Mouse (Mus musculus) kidney, embryonic 16.5 days (tissue): ENCODE results near the gene Syn2. TPM values are rescaled to one million over a fixed set of nuclear protein-coding genes. Genes with fewer than 3 reads are reported as not detected.

ENCODE experiments used
- ATAC-seq: fragments of 200-750 bp; cut with Nextera tagmentation; 2 replicates; pipeline ENCODE4 v1.8.0; 2017; ENCODE audit warnings: moderate TSS enrichment; ENCODE audit not compliant: low FRiP score, low TSS enrichment
- H3K27ac ChIP-seq: fragments of 300-500 bp; sonication (generic); 2 replicates; pipeline ENCODE4 v1.5.1; 2014; ENCODE audit warnings: low read length
- H3K27me3 ChIP-seq: fragments of 300-500 bp; sonication (generic); 2 replicates; pipeline ENCODE4 v1.6.1; 2014; ENCODE audit warnings: low read length, control low read depth, mixed read lengths; ENCODE audit not compliant: insufficient read depth
- H3K36me3 ChIP-seq: fragments of 300-500 bp; sonication (generic); 2 replicates; pipeline ENCODE4 v1.6.1; 2014; ENCODE audit warnings: low read length, control low read depth, mixed read lengths; ENCODE audit not compliant: insufficient read depth
- H3K4me1 ChIP-seq: fragments of 300-500 bp; sonication (generic); 2 replicates; pipeline ENCODE4 v1.6.1; 2014; ENCODE audit warnings: low read length, control low read depth, mixed read lengths; ENCODE audit not compliant: insufficient read depth
- H3K4me2 ChIP-seq: fragments of 300-500 bp; sonication (generic); replicated peaks from 2 replicates; pipeline ENCODE4 v1.6.1; 2014; ENCODE audit warnings: low read depth, low read length
- H3K4me3 ChIP-seq: fragments of 300-500 bp; sonication (generic); 2 replicates; pipeline ENCODE4 v1.5.1; 2014; ENCODE audit warnings: mild to moderate bottlenecking, low read length
- H3K9ac ChIP-seq: fragments of 300-500 bp; sonication (generic); replicated peaks from 2 replicates; pipeline ENCODE4 v1.6.1; 2014; ENCODE audit warnings: low read length
- H3K9me3 ChIP-seq: fragments of 300-500 bp; sonication (generic); 2 replicates; pipeline ENCODE4 v1.6.1; 2016; ENCODE audit warnings: low read length, control low read depth
- WGBS: fragments of 180-500 bp; shearing (Covaris S2); extraction: QIAGEN DNeasy Blood & Tissue Kit; methylation state at CpG from one replicate; pipeline ENCODE4 v1.1.7; 2014; 5-methylcytosine and 5-hydroxymethylcytosine counted together
- polyA plus RNA-seq: library from polyadenylated mRNA; unstranded; fragments of >200 nt; fragmentation: Nextera tagmentation; extraction: Ambion mirVana; gene quantifications from 2 replicates; pipeline ENCODE4 v1.2.1, GENCODE M21; 2015

Syn2 gene
- polyA plus RNA-seq, 1 experiment from 2014 or later, result 1.8 TPM

DNA sequence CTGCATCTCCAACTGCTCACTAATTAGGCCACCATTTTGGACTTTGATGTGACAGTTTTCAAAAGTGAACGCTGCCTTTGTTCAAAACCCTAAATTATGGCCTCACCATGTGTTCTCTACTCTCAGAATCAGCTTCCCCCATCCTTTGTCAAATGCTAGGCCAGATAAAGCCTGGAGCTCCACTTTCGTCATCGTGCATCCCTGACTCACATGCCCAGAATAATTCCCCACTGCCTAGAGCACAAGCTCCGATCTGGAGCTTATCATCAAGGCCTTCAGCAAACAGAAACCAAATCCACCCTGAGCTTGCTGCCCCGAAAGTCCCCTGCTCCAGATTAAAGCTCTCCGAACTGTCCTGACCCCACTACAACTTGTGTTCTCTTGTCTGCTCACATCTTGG, 157.9 kb downstream of the Syn2 start:
- 64% methylated on average over 6 of the region's 6 CpGs for WGBS
- Histone ChIP-seq H3K36me3 (no peaks in the 10 kb centered on the region), H3K4me2 (no peak overlapping the region), H3K4me3 (no peak overlapping the region), H3K27me3 (no peaks in the 10 kb centered on the region), H3K4me1 (no peaks in the 10 kb centered on the region), H3K9me3 (no peaks in the 10 kb centered on the region), H3K9ac (no peak overlapping the region), H3K27ac (no peak overlapping the region)
- no peak for ATAC-seq

DNA sequence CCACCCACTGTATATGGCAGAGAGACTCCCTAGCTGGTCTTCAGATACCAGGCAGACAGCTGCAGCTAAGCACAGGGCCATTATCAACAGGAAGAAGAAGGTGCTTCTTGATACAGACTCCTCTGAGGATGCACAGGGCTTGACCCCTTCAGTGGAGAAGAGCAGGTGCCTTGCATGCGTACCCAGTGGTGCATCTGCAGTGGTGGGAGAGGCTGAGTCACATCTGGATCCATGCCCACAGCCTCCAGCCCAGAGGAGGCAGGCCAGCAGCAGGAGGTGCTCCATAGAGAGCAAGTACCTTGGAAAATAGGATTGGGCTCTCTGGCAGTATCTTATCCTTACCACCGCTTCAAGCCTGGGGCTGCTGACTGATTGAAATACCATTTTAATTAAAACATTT, 159.2 kb downstream of the Syn2 start:
- no peaks in the 10 kb centered on the region for H3K36me3 ChIP-seq
- H3K27me3 ChIP-seq, result no peaks in the 10 kb centered on the region
- no peaks in the 10 kb centered on the region for H3K4me1 ChIP-seq
- H3K9me3 ChIP-seq, result no peaks in the 10 kb centered on the region
- H3K4me3 ChIP-seq, result no peak overlapping the region
- H3K9ac ChIP-seq, result no peak overlapping the region
- H3K4me2 ChIP-seq, result no peak overlapping the region
- 85% methylated on average over 2 of the region's 2 CpGs for WGBS
- ATAC-seq, result no peak
- no peak overlapping the region for H3K27ac ChIP-seq

DNA sequence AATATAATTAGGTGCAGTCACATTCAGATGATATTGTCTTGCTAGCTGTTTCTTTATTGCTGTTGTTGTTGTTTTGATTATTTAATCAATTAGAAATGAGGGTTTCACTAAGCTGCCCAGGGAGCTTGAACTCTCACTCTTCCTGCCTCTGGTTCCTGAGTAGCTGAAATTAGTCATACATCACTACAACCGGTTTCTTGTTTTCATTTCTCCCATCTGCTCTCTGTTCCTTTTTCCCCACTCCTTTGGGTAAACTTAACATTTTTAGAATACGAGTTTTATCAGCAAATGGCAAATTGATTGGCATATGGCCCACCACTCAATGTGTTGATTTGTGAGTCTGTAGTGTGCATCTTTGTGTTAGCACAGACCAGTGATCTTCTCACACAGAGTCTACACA, 172.4 kb downstream of the Syn2 start:
- 67% methylated on average over 2 of the region's 2 CpGs for WGBS
- Histone ChIP-seq H3K27me3 (no peaks in the 10 kb centered on the region), H3K4me1 (no peaks in the 10 kb centered on the region), H3K4me3 (no peak overlapping the region), H3K9me3 (no peaks in the 10 kb centered on the region), H3K36me3 (no peaks in the 10 kb centered on the region), H3K9ac (no peak overlapping the region), H3K27ac (no peak overlapping the region), H3K4me2 (no peak overlapping the region)
- no peak for ATAC-seq

DNA sequence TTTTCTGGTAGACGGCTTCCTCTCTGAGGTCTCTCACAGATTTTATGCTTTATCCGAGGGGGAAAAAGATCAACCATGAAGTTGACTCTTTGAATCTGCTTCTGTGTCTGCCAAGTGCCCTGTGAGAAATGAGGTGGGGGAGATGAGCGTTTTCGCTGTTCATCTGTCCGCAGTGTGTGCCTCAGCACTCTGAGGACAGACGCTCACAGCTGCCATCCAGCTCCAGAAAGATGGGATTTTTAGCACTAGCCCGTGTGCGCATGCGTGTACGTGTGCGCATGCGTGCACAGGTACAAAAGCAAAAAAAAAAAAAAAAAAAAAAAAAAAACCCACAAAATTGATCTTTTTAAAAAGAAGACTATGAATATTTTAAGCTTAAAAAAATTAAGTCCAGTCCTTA, 178.1 kb downstream of the Syn2 start:
- no peak overlapping the region for H3K4me3 ChIP-seq
- WGBS, result 69% methylated on average over 12 of the region's 12 CpGs
- no peak overlapping the region for H3K9ac ChIP-seq

GRCm38 (mm10) chr6:115313235-115313738, 178.6 kb downstream of the Syn2 start:
- no peaks in the 10 kb centered on the region for H3K36me3 ChIP-seq
- no peak overlapping the region for H3K4me2 ChIP-seq
- no peaks in the 10 kb centered on the region for H3K27me3 ChIP-seq
- no peak overlapping the region for H3K4me3 ChIP-seq
- 51% methylated on average over 9 of the region's 9 CpGs for WGBS
- no peaks in the 10 kb centered on the region for H3K4me1 ChIP-seq
- H3K9ac ChIP-seq, result no peak overlapping the region
- no peaks in the 10 kb centered on the region for H3K9me3 ChIP-seq
- no peak for ATAC-seq
- no peak overlapping the region for H3K27ac ChIP-seq

More for the DNA sequence above, 178.1 kb downstream of the Syn2 start:
- Histone ChIP-seq H3K36me3 (no peaks in the 10 kb centered on the region), H3K4me2 (no peak overlapping the region), H3K27ac (no peak overlapping the region), H3K4me1 (no peaks in the 10 kb centered on the region), H3K9me3 (no peaks in the 10 kb centered on the region), H3K27me3 (no peaks in the 10 kb centered on the region)
- ATAC-seq, result no peak

GRCm38 (mm10) chr6:115313910-115314309, 179.2 kb downstream of the Syn2 start:
- H3K4me1 ChIP-seq, result no peaks in the 10 kb centered on the region
- no peaks in the 10 kb centered on the region for H3K9me3 ChIP-seq
- H3K27ac ChIP-seq, result no peak overlapping the region
- H3K27me3 ChIP-seq, result no peaks in the 10 kb centered on the region
- no peak for ATAC-seq
- no peak overlapping the region for H3K9ac ChIP-seq
- 31% methylated on average over 7 of the region's 7 CpGs for WGBS
- no peak overlapping the region for H3K4me3 ChIP-seq
- H3K36me3 ChIP-seq, result no peaks in the 10 kb centered on the region
- no peak overlapping the region for H3K4me2 ChIP-seq

GRCm38 (mm10) chr6:115315770-115316169, 181.1 kb downstream of the Syn2 start:
- Histone ChIP-seq H3K9ac (no peak overlapping the region), H3K27ac (no peak overlapping the region), H3K4me2 (no peak overlapping the region), H3K9me3 (no peaks in the 10 kb centered on the region), H3K4me1 (no peaks in the 10 kb centered on the region), H3K27me3 (no peaks in the 10 kb centered on the region), H3K4me3 (no peak overlapping the region), H3K36me3 (no peaks in the 10 kb centered on the region)
- 85% methylated on average over 4 of the region's 4 CpGs for WGBS
- ATAC-seq, result no peak

DNA sequence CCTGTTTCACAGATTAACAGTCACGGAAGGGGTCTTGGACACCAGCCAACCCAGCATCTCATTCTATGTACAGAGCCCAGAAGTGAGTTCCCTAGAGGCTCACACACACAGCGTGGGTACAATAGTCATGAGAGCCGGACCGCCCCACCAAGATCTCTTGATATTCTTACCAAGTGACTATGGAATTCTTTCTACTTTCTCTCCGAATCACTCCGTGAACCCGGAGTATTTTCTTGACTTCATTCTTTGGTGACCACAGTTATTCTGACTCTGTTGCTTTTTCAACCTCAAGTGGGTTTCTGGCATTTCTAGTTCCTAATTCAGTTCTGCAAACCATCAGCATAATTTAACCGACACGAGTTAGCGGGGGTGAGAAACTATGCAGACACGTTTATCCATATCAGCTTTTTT, 182.1 kb downstream of the Syn2 start:
- Histone ChIP-seq H3K36me3 (no peaks in the 10 kb centered on the region), H3K9me3 (no peaks in the 10 kb centered on the region), H3K4me2 (no peak overlapping the region), H3K27me3 (no peaks in the 10 kb centered on the region), H3K27ac (no peak overlapping the region), H3K4me3 (no peak overlapping the region), H3K9ac (no peak overlapping the region), H3K4me1 (no peaks in the 10 kb centered on the region)
- WGBS, result 77% methylated on average over 11 of the region's 11 CpGs
- no peak for ATAC-seq

DNA sequence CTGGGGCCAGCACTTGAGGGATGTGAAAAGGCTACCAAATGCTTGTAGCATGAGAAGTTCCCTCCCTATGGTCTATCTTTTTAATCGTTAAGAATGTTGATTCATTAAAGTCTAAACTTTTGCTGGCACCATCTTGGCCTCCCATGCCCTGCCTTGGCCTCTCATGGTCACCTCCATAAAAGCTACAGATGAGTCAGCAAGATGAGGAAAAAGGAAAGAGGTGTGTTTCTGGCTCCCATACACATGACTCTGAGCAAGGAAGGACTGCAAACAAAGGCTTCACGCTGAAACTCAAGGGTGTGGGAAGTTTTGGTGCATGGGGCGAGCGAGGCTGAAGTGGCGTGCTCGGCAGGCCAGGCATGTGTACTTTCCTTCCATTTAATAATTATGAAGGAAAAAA, 184.1 kb downstream of the Syn2 start:
- Histone ChIP-seq H3K9ac (no peak overlapping the region), H3K27ac (no peak overlapping the region), H3K4me3 (no peak overlapping the region), H3K27me3 (no peaks in the 10 kb centered on the region), H3K4me1 (no peaks in the 10 kb centered on the region), H3K36me3 (no peaks in the 10 kb centered on the region), H3K9me3 (no peaks in the 10 kb centered on the region), H3K4me2 (no peak overlapping the region)
- no peak for ATAC-seq
- WGBS, result 90% methylated on average over 6 of the region's 6 CpGs

DNA sequence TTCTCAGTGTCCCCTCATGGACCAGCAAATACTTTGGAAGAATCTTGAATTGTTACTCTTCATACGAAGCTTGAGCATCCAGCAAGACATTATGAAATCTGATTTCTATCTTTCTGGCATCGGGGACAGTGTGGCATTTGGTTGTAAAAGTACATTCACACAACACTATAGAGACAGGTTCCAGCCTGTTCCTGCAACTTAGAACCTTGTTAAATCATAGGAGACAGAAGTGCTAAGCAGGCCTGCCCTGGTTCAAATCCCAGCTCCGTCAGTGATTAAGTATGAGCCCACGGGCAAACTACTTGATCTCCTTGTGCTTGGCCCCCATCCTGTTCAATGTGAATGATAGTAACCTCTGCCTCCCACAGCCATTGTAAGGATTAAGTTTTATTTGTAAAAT, 185.0 kb downstream of the Syn2 start:
- no peaks in the 10 kb centered on the region for H3K9me3 ChIP-seq
- H3K4me1 ChIP-seq, result no peaks in the 10 kb centered on the region
- 78% methylated on average over 4 of the region's 4 CpGs for WGBS
- H3K9ac ChIP-seq, result no peak overlapping the region
- H3K27ac ChIP-seq, result no peak overlapping the region
- no peaks in the 10 kb centered on the region for H3K27me3 ChIP-seq
- no peak overlapping the region for H3K4me3 ChIP-seq
- H3K36me3 ChIP-seq, result no peaks in the 10 kb centered on the region
- H3K4me2 ChIP-seq, result no peak overlapping the region
- ATAC-seq, result no peak
